Mouse (Mus musculus) midbrain, embryonic 13.5 days (tissue): ENCODE measurements around the gene Acin1. TPM values are rescaled to one million over a fixed set of nuclear protein-coding genes. Genes with fewer than 3 reads are reported as not detected.

Experiments used
- ATAC-seq: fragments of 200-750 bp; cut with Nextera tagmentation; 2 replicates; pipeline ENCODE4 v1.8.0; 2017; ENCODE audit warnings: mild to moderate bottlenecking, moderate TSS enrichment, moderate library complexity
- H3K27ac ChIP-seq: fragments of 300-500 bp; sonication (generic); 2 replicates; pipeline ENCODE4 v1.5.1; 2015; ENCODE audit warnings: inconsistent platforms, mild to moderate bottlenecking, moderate library complexity
- H3K27me3 ChIP-seq: fragments of 300-500 bp; sonication (generic); 2 replicates; pipeline ENCODE4 v1.6.1; 2015; ENCODE audit warnings: mild to moderate bottlenecking, inconsistent platforms
- H3K36me3 ChIP-seq: fragments of 300-500 bp; sonication (generic); 2 replicates; pipeline ENCODE4 v1.6.1; 2015; ENCODE audit warnings: mild to moderate bottlenecking, inconsistent platforms
- H3K4me1 ChIP-seq: fragments of 300-500 bp; sonication (generic); replicated peaks from 2 replicates; pipeline ENCODE4 v1.6.1; 2015; ENCODE audit warnings: inconsistent platforms
- H3K4me2 ChIP-seq: fragments of 300-500 bp; sonication (generic); replicated peaks from 2 replicates; pipeline ENCODE4 v1.6.1; 2015; ENCODE audit warnings: moderate library complexity, mild to moderate bottlenecking, inconsistent platforms
- H3K4me3 ChIP-seq: fragments of 300-500 bp; sonication (generic); replicated peaks from 2 replicates; pipeline ENCODE4 v1.5.1; 2015; ENCODE audit warnings: mild to moderate bottlenecking, inconsistent platforms
- H3K9ac ChIP-seq: fragments of 300-500 bp; sonication (generic); replicated peaks from 2 replicates; pipeline ENCODE4 v1.6.1; 2015; ENCODE audit warnings: mild to moderate bottlenecking, inconsistent platforms
- H3K9me3 ChIP-seq: fragments of 300-500 bp; sonication (generic); 2 replicates; pipeline ENCODE4 v1.6.1; 2016; ENCODE audit warnings: mild to moderate bottlenecking, inconsistent platforms
- WGBS: fragments of 180-500 bp; shearing (Covaris S2); methylation state at CpG from one replicate; pipeline ENCODE4 v1.1.7; 2015; 5-methylcytosine and 5-hydroxymethylcytosine counted together
- polyA plus RNA-seq: library from polyadenylated mRNA; unstranded; fragments of >200 nt; fragmentation: Nextera tagmentation; extraction: Ambion mirVana; gene quantifications from 2 replicates; pipeline ENCODE4 v1.2.1, GENCODE M21; 2015

Gene Acin1
- polyA plus RNA-seq, 1 experiment from 2014 or later: 187 TPM

DNA sequence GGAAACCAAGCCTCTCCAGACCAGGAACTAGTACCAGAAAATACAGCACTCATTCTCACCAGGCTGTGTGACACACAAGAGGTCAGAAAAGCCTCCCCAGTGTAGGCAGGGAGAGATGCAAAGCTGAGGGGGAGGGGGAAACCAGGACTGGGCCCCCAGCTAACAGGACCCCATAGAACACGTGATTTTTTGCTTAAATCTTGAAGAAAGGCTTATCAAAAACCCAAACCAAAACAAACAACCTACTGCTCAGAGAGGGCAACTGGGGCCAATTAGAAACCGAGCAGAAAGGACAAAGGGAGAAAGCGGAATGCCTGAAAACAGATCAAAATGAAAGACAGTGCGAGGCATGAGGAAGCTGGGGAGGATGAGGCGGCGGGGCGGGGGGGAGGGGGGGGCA, 33.9 kb downstream of the Acin1 start:
- Histone ChIP-seq H3K36me3 (peaks cover 61% of the 10 kb centered on the region), H3K4me2 (peak overlapping the region; percentile 94), H3K4me3 (peak overlapping the region; percentile 70), H3K4me1 (peaks cover 55% of the 10 kb centered on the region), H3K27ac (peak overlapping the region; percentile 86), H3K27me3 (no peaks in the 10 kb centered on the region), H3K9me3 (no peaks in the 10 kb centered on the region), H3K9ac (peak overlapping the region; percentile 90)
- ATAC-seq: no peak
- 0% methylated on average over 7 of the region's 7 CpGs for WGBS

DNA sequence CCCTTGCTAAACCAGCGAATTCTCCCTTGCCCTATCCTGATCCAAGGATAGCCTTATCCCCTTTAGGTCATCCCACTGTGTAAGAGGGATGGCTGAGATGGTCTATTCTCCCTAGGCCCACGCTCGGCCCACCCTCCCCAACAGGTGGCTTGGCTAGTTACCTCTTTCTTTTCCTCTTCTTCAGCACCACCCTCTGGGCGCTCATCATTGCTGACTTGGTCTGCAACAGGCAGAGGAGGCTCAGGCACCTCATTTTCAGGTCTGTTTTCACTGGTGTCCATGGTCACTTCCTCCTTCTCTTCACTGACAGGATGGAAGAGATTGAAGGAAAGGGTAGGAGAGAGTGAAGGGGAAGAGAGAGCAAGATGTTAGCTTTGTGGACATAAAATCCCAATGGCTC, 35.2 kb downstream of the Acin1 start:
- Histone ChIP-seq H3K4me2 (peak overlapping the region; percentile 94), H3K4me1 (peaks cover 56% of the 10 kb centered on the region), H3K27me3 (no peaks in the 10 kb centered on the region), H3K4me3 (peak overlapping the region; percentile 70), H3K27ac (peak overlapping the region; percentile 49), H3K36me3 (peaks cover 62% of the 10 kb centered on the region), H3K9me3 (no peaks in the 10 kb centered on the region), H3K9ac (no peak overlapping the region)
- 84% methylated on average over 4 of the region's 4 CpGs for WGBS
- 0 out of 2 replicates have a peak, but pooled peaks have one; percentile 37 for ATAC-seq

DNA sequence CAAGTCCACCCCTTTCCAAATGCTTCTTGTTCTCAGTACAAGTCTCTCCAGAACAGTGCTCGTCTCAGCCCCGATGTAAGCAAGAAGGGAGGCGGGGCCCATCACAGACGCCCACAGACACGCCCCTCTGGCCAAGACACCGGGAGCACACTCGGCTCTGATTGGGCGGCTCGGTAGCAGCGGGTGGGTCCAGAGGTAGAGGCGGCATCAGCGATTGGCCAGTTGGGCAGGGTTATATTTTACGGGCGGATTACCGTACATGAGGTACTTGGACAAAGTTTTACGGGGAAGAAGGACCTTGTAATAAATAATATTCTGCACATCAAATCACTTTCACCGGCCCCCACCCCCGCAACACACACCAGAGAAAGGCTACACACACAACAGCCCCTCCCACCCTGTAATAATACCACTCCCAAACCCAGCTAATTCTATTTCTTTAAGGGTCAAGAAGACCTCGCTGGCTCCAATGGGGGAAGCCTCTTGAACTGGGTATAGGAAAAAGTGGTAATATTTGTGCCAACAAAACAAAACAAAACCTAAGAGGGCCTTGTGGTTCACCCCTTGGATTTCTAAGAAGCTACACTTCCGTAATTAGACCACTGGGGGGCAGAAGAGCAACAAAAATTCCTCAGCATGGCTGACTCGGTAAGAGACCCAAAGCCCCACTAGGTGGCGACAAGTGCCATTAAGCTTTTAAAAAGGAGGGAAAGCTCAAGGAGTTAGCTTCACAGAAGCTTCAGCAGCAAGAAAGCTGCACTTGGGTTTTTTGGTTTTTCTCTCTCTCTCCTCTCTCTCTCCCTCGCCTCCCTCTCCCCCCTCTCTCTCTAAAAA, 35.9 kb downstream of the Acin1 start:
- 66% methylated on average over 23 of the region's 23 CpGs for WGBS
- H3K36me3 ChIP-seq: peaks cover 62% of the 10 kb centered on the region
- H3K9me3 ChIP-seq: no peaks in the 10 kb centered on the region
- H3K27me3 ChIP-seq: no peaks in the 10 kb centered on the region
- peak overlapping the region; percentile 70 for H3K4me3 ChIP-seq
- H3K4me2 ChIP-seq: peak overlapping the region; percentile 94
- H3K4me1 ChIP-seq: peaks cover 56% of the 10 kb centered on the region
- no peak overlapping the region for H3K27ac ChIP-seq
- H3K9ac ChIP-seq: no peak overlapping the region
- peak; percentile 40 for ATAC-seq

DNA sequence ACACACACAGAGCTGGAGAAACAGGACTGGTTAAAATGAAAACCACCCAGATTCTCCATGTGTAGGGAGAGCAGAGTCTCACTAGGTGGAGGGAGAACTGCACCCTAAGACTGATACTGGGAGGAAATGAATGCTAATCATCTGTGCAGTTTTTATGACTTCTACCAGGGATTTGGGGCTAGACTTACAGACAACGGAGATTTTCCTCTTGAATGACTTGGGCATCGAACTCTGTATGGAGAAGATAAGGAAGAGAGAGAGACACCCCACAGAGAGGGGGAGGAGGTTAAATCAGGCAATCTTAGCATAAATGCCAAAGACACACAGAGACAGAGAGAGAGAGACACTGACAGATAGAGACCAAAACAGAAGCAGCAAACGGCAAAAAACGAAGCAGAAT, 38.8 kb downstream of the Acin1 start:
- Histone ChIP-seq H3K4me3 (no peak overlapping the region), H3K27me3 (no peaks in the 10 kb centered on the region), H3K27ac (no peak overlapping the region), H3K4me2 (no peak overlapping the region), H3K9ac (no peak overlapping the region), H3K9me3 (no peaks in the 10 kb centered on the region), H3K4me1 (peaks cover 47% of the 10 kb centered on the region), H3K36me3 (peaks cover 83% of the 10 kb centered on the region)
- 62% methylated on average over 4 of the region's 4 CpGs for WGBS
- no peak for ATAC-seq

DNA sequence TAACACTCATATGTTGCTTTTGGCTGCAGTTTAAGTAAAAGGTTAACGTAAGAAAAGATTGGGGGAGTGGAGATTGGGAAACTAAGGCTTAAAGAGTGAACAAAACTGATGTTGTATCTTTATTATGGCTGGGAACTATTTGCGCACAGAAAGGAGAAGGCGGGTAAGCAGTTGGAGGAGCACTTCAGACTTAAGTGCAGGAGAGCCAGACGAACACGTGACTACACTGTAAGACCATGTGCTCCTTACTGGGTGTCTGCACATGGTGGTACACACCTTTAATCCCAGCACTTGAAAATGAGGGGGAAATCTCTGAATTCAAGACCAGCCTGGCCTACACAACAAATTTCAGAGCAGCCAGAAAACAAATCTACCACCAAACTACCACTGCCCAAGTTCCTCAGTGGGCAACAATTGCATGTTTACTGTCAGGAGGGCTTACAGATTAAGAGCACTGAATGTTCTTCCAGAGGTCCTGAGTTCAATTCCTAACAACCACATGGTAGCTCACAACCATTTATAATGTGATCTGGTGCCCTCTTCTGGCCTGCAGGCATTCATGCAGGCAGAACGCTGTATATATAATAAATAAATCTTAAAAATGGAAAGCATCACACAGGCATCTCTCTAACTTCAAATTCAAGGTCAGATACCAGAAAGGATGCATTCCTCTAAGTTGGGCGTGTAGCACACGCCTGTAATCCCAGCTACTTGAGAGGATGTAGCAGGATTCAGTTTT, 39.7 kb downstream of the Acin1 start:
- peaks cover 42% of the 10 kb centered on the region for H3K4me1 ChIP-seq
- no peak overlapping the region for H3K4me3 ChIP-seq
- H3K9ac ChIP-seq: no peak overlapping the region
- no peak overlapping the region for H3K27ac ChIP-seq
- H3K36me3 ChIP-seq: peaks cover 91% of the 10 kb centered on the region
- ATAC-seq: no peak
- 97% methylated on average over 8 of the region's 8 CpGs for WGBS
- H3K27me3 ChIP-seq: no peaks in the 10 kb centered on the region
- no peak overlapping the region for H3K4me2 ChIP-seq
- H3K9me3 ChIP-seq: no peaks in the 10 kb centered on the region

DNA sequence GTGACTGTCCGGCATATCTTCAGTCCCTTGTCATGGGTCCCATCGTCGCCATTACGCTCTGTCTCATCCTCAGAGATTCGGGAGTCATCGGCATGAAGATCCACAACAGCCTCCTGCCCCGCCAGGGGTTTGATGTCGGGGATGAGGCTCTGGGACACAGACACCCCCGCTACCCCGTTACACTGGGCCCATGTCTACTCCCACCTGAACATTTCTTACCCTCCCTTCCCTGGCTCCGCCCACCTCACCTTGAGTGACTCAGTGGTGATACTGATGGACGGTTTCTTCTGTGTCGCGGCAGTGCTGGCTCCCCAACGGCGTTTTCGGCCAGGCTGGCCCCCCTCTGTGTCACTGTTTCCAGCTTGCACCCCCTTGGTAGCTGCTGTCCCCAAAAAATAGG, 40.3 kb downstream of the Acin1 start:
- Histone ChIP-seq H3K27me3 (no peaks in the 10 kb centered on the region), H3K9ac (no peak overlapping the region), H3K27ac (no peak overlapping the region), H3K9me3 (no peaks in the 10 kb centered on the region), H3K4me2 (no peak overlapping the region), H3K4me3 (no peak overlapping the region), H3K36me3 (peaks cover 89% of the 10 kb centered on the region), H3K4me1 (peaks cover 39% of the 10 kb centered on the region)
- no peak for ATAC-seq
- whole genome bisulfite sequencing: 92% methylated on average over 17 of the region's 17 CpGs

DNA sequence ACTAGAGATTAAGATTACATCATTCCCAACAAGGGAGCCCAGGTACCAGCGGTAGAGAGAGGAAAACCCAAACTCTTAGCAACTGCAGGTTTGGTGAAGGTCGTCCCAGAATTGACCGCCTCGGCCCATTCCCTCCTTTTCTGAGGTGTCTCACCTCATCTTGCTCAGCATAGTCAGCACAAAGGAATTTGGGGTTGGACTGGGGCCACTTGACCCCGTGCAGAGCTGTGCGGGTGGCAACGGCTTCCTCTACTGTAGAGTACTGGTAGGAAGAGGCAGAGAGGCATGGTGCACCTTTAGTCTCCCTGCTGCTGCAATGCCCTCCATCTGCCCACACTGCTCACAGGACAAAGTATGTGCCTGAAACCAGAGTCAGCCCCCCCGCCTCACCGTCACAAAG, 42.4 kb downstream of the Acin1 start:
- ATAC-seq: no peak
- no peak overlapping the region for H3K4me3 ChIP-seq
- H3K36me3 ChIP-seq: peaks cover 71% of the 10 kb centered on the region
- WGBS: 95% methylated on average over 9 of the region's 9 CpGs
- H3K9ac ChIP-seq: no peak overlapping the region
- H3K9me3 ChIP-seq: no peaks in the 10 kb centered on the region
- H3K27me3 ChIP-seq: no peaks in the 10 kb centered on the region
- no peak overlapping the region for H3K4me2 ChIP-seq
- H3K27ac ChIP-seq: no peak overlapping the region
- peaks cover 33% of the 10 kb centered on the region for H3K4me1 ChIP-seq

DNA sequence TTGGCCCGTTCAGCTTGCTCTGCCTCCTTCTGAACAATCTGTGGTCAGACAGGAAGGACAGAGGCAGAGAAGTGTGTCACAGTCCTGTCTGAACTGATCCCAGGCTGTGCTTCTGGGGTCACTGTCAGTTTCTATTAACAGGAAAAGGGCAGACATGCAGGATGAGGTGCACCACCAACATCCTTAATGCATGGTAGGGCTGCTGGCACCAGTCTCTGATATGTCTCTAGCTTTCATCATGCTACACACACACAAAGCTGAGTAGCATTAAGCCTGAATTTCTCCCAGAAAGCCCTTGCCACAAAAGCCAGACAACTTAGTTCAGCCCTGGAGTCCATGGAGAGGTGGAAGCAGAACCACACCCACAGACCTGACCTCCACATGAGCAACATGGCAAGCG, 43.7 kb downstream of the Acin1 start:
- Histone ChIP-seq H3K27ac (peak overlapping the region; percentile 11; the same call in 1 of the 2 replicates), H3K27me3 (no peaks in the 10 kb centered on the region)
- no peak for ATAC-seq

DNA sequence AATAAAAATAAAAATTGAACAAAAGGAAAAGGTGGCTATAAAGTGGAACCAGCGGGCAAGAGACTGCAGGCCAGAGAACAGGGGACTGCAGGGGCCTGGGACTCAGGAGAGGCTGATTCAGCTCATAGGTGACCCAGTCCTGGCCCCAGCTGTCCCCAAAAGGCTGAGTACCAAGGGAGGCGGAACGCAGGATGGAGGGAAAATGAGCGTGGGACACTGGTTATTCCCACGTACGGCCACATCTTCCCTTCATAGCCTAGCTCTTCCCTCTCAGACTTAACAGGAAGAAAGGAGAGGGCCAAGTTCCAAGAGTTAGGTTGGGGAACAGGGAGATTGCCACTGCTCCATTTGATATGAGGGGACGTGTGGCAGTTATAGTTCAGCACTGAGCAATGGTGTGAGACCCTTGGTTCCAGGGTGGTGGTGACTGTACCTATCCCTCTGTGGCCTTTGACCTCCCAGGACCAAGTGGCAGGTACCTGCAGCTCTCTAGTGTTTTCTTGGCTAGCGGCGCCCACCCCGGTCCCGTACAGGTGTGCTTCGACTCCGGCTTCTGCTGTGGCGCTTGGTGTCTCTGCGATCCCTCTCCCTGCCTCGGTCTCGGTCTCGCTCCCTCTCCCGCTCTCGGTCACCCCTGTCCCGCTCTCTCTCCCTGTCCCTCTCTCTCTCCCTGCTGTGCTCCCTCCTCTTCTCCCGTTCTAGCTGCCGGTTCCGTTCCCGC, 44.3 kb downstream of the Acin1 start:
- no peak for ATAC-seq
- H3K27ac ChIP-seq: peak overlapping the region; percentile 91
- 81% methylated on average over 25 of the region's 25 CpGs for WGBS
- H3K4me3 ChIP-seq: no peak overlapping the region
- H3K36me3 ChIP-seq: peaks cover 69% of the 10 kb centered on the region
- H3K9me3 ChIP-seq: no peaks in the 10 kb centered on the region
- no peak overlapping the region for H3K9ac ChIP-seq
- peaks cover 34% of the 10 kb centered on the region for H3K4me1 ChIP-seq
- no peak overlapping the region for H3K4me2 ChIP-seq
- no peaks in the 10 kb centered on the region for H3K27me3 ChIP-seq

More for the DNA sequence above, 43.7 kb downstream of the Acin1 start:
- no peaks in the 10 kb centered on the region for H3K9me3 ChIP-seq
- no peak overlapping the region for H3K9ac ChIP-seq
- no peak overlapping the region for H3K4me2 ChIP-seq
- 84% methylated on average over 2 of the region's 2 CpGs for WGBS
- H3K36me3 ChIP-seq: peaks cover 69% of the 10 kb centered on the region
- H3K4me1 ChIP-seq: peaks cover 35% of the 10 kb centered on the region
- H3K4me3 ChIP-seq: no peak overlapping the region

DNA sequence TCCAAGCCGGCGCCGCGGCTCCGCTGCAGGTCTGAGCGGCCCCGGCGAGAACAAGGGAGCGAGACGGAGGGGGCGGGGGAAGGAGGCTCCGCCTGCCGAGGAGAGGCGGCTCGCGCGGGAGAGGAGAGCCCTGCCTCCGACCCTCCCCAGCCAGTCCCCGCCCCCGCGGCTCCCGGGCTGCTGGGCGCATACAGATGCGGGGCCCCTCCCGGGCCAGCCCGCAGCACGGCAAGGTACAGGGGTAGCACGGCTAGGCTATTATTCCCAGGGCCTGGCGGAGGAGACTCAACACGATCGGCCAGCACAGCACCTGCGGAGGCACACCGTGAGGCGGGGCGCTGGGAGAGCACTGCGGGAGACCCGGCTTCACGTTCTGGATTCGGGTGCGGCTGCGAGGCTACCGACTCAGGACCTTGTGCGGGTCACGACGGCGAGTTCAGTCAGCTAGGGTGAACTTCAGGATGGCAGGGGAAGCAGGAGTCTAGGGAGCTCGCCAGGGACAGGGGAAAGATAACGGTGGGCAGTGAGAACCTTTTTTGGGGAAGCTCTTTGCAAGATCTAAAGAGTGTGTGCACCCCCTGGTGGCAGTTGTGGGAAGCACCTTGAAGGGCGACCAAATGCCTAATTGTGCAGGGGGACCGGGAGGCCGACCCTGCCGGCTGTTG, 45.3 kb downstream of the Acin1 start, which contains the start of gene Cdh24:
Gene Cdh24, minus strand, starts transcription at position 60 of the 665 bp plus-strand sequence.
- Histone ChIP-seq H3K4me1 (peaks cover 34% of the 10 kb centered on the region), H3K9me3 (no peaks in the 10 kb centered on the region), H3K27ac (peak within 1 kb of the TSS; percentile 91), H3K36me3 (peaks cover 69% of the 10 kb centered on the region), H3K4me3 (peak within 1 kb of the TSS; percentile 79), H3K9ac (peak within 1 kb of the TSS; percentile 99), H3K27me3 (no peaks in the 10 kb centered on the region), H3K4me2 (peak within 1 kb of the TSS; percentile 85)
- ATAC-seq: peak; percentile 93
- under 1% methylated on average over 41 of the region's 52 CpGs for WGBS

DNA sequence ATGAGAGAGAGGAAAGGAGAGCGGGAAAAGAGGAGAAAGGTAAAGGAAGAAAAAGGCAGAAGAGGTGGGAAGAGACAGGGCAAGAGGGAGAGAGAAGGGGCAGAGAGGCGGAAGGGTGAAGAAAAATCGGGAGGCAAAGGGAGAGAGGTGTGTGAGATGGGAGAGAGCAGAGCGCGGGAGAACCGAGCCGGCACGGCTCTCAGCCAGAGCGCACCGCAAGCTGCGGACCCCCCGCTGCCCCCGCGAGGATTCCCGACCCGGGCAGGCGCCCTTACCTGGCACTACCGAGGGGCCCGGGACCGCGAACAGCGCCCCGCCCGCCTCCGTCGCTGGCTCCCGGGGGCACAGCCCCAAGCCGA, 45.8 kb downstream of the Acin1 start, which contains the start of gene Gm17606:
Gene Gm17606, plus strand, starts transcription at position 7 of the 359 bp plus-strand sequence.
- ATAC-seq: no peak
- peak within 1 kb of the TSS; percentile 99 for H3K9ac ChIP-seq
- WGBS: under 1% methylated on average over 26 of the region's 28 CpGs

More for the DNA sequence above, 45.8 kb downstream of the Acin1 start, which contains the start of gene Gm17606:
- H3K4me3 ChIP-seq: peak within 1 kb of the TSS; percentile 79
- peak within 1 kb of the TSS; percentile 85 for H3K4me2 ChIP-seq
- H3K4me1 ChIP-seq: peaks cover 34% of the 10 kb centered on the region
- no peaks in the 10 kb centered on the region for H3K27me3 ChIP-seq
- no peaks in the 10 kb centered on the region for H3K9me3 ChIP-seq
- peaks cover 69% of the 10 kb centered on the region for H3K36me3 ChIP-seq
- peak within 1 kb of the TSS; percentile 91 for H3K27ac ChIP-seq
